Mouse (Mus musculus): ENCODE data around the gene Enpp1. TPM values are rescaled to one million over a fixed set of nuclear protein-coding genes. Genes with fewer than 3 reads are reported as not detected.
"Not testable (repeated sequence)": the region's sequence is repeated elsewhere in the genome, so short reads cannot be mapped to it uniquely, and the experiment has no call there.

The Enpp1 gene
- total RNA-seq, 2 experiments from 2014 or later = 5.3 to 7.0 TPM

DNA sequence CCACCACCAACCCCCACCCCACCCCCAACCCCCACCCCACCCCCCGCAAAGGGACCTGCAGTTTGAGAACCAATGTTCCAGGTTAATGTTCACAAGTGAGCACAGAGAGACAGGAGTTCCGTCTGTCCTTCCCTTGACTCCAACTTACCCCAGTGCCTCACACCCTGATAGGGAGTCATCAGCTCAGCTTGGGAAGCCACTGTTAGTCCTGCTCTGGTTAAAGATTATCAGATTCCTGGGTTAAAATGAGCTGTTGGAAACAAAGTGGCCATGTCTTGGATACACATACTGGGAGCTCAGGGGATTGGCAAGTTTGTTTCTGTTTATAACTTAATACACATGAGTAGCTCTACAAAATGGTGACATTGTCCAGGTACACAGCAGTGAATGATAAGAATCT is 75.0 kb downstream of the Enpp1 start:
- DNase-seq = no peak

DNA sequence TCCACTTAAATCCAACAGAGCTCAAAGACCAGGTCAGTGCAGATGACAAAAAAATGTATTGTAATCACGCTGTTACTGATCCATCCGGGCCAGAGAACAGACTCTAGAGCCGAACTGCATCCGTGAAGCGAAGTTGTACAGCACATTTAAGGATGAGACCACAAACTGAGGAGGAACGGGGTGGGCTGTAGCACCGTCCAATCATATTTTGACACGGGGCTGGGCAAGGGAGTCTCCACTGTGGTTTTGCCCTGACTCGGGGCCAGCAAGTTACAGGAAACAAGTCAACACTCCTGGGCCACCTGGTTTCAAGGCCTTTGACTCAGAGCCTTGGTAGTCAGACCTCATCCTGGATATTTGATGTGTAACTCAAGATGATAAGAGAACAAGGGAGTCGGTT is 76.1 kb downstream of the Enpp1 start:
- DNase-seq = no peak

DNA sequence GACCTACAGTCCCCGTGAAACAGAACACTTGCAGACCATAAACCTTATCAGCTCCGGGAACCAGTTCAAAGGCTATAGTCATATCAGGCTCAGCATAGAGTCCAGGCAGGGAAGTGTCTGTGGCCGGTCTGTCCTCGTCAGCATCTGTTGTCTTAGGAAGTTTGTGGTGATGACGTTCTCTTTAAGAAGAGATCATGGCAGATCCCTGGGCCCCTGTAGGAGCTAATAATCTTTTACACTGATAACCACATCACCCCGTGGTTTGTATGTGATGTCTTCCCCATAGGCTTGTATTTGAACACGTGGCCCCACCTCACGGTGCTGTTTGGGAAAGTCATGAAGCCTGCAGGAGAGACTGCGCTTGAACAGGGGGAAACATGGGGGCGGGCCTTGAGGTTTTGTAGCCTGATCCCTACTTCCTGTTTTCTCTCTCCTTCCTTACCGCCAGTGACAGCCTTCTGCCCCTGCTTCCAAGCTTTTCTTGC is 76.6 kb downstream of the Enpp1 start:
- DNase-seq = no peak

DNA sequence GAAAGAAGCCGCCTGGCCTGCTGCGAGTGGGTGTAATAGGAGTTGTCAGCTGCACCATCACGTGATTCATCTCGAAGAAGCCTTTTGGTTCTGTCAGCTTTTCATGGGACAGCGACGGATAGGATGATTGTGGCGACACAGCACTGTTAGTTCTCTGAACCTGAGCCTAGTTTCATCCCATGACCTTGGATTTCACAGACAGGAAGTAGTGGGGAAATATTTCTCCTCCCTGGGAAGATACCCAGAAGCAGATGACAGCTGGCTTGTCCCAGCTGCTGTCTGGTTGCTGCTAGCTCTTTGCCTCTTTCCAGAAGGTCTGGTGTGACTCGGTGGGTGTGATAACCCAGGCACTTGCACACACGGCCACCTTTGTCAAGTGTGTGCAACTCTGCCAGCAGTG is 77.7 kb downstream of the Enpp1 start:
- DNase-seq = no peak

DNA sequence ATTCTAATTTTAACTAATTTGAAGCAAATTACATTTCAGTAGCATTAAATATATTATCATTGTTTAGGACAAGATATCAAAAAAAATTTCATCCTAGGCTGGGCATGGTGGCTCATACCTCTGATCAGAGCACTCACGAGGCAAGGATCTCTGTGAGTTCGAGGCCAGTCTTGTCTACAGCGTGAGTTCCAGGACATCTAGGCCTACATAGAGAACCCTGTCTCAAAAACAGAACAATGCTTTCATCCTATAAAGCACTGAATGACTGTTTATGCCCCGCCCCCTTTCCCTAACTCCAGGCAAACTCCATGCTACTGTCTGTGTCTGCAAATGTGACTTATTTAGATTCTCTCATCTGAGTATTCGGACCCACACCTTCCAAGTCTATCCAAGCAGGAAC is 80.8 kb downstream of the Enpp1 start:
- no peak for DNase-seq

DNA sequence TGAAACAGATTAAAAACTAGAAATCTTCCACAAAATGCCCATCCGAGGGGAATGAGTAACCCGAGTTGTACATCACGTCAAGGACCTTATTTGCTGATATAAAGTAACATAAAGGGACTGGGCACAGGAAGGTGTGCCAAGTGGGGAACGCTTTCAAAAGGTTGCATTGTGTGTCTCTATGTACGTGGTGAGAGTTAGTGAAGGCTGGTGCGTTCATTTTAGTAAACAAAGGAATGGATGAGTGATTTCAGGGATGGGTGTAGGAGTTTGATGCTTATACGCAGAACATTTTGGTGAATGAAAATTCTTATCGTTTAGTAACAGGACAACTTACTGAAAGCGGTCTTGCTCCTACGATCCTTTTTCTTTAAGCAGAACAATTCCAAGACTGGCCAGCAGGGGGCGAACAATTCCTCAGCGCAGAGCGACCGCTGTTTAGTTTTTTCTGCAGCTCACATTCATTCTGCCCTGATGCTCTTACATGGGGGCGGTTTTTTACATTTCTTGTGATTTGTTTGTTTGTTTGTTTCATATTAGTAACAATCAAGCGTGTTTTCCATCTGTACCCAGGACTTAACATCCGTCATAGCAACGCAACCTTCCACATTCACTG is 81.4 kb downstream of the Enpp1 start:
- DNase-seq = peak; percentile 86

DNA sequence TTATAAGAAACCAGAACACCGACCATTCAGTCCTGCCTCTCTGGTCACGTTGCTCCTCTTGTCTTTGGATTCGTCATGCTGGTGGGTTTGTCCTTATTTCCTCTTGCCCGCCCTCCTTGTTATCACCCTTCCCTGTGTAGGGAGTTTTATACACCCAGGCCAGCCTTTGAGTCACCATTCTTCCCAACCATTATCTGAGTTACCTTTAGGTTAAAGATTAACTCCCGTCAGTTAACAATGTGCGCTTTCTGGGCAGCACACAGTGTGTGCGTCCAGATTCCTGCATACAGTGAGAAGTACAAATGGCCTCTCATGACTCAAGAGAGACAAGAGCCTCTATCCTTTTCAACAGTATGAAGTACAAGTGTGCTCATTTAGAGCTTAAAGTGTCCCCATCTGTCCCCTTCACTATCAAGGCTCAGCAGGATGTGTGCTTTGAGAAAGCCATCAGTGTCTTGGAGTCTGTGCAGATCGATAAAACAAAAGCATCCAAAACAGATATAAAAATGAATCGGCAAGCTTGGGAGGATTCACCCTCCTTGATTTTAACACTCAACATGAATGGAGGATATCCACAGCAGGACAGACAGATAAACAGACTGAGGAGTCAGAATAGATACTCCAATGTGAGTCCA is 82.8 kb downstream of the Enpp1 start:
- DNase-seq = no peak

DNA sequence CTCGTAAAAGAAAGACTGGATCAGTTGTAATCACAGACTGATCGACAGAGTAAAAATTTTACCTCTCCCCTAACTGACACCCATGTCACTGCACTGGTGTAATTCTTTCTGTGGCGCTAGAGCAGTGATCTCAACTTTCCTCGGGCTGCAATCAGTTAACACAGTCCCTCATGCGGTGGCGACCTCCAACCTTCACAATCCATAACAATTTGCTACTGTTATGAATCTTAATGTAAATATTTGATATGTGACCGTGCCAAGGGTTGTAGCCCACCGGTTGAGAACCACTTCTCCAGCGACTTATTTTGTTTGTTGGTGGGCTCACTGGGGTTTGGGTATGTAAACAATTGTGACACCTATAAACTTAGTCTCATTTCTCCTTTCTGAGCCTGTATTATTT is 83.5 kb downstream of the Enpp1 start:
- DNase-seq = no peak

DNA sequence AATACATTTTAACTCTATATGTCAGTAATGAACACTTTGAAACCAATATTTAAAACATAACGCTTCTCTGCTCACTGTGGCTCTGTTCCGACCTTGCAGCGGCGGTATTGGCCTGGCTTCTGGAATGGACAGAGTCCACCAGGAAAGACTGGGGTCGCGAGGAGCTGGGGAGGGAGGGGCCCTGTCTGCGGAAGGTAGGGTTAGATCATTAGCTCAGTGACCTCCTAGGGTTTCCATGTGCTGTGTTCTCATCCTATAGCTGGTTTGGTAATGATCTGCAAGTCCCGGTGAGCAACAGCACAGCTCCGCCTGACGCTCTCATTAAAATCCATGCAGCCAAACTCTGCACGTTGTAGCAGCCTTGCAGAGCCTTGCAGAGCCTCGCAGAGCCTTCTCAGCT is 84.7 kb downstream of the Enpp1 start:
- no peak for DNase-seq

DNA sequence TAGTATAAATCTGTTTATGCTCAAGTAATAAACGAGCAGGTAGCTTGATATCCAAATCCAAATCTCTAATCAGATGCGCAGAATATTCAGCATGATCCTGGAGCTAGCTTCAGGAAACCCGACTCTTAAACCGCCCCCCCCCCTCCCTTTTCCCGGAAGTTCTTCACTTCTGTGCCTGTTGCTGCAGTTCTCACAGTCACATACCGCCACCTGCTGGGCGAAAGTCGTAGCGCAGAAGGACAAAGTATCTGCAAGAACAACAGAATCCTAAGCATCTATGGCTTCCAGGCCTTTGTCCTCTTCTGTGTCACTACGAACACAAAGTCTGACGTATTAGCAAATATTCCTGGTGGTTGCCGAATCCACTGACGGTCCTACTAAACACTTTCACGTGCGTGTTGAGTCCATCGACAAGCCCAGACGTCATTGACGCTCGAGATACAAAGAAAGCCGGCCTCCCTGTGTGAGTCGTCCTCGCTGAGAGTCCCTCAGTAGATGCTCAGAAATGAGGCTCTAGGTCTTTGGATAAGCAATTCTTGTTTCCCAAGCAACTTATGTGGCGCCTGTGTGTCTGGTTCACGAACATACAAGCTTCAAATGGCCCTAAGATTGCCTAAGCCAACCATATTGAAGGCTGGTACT is 86.8 kb downstream of the Enpp1 start:
- peak; percentile 91 for DNase-seq

DNA sequence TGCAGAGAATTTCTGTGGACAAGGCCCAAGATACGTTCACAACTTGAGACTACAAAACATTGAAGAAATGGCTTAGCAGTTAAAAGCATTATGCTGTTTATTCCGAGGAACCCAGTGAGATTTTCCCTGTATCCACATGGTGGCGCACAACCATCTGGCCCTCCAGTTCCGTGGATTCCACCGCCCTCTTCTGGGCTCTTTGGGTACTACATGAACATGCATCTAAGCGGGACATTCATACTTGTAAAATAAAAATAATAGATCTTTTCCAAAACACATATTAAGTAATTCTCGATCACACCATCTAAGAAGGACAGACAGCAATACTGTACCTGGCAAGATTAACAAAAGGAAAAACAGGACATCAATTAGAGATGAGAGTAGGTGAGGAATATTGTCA is 89.4 kb downstream of the Enpp1 start:
- DNase-seq = peak; percentile 88

DNA sequence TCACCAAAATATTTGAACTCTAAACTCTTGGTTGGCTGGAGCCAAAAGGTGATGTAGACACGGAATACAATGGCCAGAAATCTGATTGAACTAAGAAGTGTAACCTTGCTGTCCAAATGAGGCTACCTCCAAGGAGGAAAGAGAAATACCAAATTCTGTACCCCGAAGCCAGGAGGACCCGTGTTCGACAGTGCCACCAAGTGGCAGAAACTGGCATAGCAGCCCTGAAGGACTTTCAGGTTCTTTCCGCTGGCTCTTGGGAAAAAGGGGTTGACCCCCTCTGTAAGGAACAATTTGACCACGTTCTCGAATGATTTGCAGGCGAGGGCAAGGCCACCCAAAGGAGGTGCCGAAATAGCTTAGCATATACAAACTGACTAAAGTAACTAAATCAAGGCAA is 90.4 kb downstream of the Enpp1 start:
- peak; percentile 72 for DNase-seq

DNA sequence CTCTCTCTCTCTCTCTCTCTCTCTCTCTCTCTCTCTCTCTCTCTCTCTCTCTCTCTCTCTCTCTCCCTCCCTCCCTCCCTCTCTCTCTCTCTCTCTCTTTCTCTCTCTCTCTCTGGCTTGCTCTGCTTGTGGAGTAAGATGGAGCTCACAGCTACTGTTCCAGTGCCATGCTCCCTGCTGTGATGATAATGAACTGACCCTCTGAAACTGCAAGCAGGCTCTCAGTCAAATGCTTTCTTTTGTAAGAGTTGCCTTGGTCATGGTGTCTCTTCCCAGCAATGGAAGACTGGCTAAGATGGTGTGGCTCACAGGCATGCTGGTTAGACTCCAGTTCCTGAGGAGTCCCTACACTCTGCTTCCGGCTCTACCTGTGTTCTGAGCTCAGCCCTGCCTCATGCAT is 95.4 kb downstream of the Enpp1 start:
- not testable (repeated sequence) for DNase-seq

DNA sequence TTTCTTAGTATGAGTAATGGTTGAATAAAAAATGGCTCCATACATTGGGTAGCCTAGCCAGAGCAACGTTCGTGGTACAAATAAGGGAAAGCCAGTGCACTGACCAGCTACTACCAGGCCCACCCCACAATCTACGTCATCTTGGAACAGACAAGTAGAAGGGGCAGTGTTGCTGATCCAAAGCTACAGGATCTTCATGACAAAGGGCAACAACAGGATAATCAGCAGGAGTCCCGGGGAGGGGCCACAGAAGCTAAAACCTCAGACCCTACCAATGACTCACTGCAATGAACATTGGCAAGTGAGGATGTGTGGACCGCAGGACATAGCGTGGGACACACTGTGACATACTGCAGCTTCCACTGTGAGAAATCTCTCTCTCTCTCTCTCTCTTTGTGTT is 96.2 kb downstream of the Enpp1 start:
- no peak for DNase-seq

DNA sequence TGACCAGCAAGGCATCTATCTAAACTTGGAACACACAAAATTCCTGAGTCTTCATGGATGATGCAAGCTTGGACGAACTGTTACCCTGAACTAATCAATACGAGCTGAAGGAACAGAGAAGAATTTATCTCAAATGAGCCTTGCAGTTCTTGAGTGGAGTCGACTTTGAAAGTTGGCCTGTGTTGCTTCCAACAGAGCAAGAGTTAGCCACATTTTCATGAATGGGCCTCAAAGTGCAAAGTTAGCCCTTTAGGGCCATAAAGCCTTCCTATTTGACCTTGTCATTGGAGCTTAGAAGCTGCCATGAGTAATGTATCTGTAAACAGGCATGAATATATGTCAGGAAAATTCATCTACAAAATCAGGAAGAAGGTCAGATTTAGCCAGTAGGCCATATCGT is 97.2 kb downstream of the Enpp1 start:
- no peak for DNase-seq

DNA sequence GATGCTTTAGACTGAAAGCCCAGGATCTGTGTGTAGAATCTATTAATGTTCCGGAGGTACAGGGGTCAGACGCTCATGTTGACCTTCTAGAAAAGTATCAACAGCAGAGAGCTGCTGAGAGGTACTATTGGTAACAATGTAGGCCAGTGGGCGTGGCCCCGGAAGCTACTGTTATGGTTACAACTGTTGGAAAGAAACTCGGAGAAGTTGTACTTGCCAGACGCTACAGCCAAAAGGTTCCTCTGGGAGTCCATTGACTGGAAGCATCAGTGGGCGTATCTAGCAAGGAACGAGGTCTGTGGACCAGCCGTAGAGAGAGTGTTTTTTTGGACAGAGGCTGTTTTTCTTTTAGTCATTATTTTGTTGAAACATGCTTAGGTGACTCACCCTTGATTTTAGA is 102.2 kb downstream of the Enpp1 start:
- DNase-seq = peak; percentile 39

DNA sequence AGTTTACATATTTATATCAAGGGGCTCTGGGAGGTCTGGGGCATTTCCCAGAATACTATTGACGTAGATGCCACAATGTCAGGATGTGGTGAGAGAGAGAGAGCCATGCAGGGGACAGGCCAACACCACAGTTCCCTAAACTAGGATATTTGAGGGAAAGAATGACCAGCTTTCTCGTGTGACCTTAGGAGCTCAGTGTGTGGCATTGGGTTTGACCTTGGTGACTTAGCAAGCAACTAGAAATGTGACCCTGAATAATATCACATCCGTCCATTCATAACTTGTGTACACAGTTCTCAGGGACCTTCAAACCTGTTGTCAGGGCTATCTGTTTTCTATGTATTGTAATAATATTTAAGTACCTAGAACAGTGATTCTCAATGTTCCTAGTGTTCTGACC is 102.8 kb downstream of the Enpp1 start:
- no peak for DNase-seq

DNA sequence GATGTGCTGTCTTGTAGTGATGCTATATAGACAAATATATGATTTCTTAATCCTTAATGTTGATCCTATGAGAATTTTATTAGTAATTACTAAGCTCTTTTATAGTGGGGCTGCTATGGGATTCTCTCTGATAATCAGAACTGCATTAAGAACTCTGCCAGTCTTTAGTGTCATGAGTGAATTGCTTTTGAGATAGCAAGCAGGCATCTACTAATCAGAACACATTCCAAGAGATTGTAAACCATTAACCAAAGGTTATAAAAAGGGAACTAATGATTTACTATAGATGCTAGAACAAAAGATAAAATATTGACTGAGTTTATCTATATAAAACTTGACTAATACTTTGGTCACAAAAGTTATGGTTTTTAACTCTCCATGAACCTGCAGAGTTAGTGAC is 108.2 kb downstream of the Enpp1 start:
- no peak for DNase-seq

DNA sequence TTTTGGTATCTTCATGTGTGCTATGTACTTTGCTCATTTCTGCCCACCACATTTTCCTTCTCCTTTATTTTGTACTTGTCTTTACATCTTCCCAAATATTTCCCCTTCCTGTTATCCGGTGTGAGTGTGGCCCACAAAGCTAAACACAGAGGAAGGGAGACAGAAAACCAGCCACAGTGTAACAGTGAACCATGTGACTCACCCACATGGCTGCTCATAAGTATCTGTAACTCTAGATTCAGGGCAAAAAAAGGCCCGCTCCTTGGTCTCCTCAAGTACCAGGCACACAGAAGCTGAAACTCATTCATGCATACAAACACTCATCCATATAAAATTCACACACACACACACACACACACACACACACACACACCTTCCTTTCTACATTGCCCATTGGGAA is 108.9 kb downstream of the Enpp1 start:
- no peak for DNase-seq

DNA sequence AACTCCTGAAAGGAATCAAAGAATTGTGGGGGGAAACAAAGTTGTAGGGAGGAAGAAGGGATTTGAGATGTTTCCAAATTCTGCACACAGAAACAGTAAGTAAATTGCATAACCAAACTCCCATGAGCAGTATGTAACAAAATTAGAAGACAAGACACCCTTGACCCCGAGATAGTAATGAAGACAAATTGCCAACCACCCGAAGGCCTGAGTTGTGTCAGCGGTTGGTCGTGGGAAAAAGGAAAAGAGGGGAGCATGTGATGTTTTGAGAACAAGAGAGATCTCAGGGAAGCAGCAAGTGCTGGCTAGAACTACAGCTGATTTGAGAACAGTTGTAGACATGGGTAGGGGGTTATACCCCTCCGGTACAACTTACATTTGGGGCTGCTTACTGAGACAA is 112.2 kb downstream of the Enpp1 start:
- no peak for DNase-seq

DNA sequence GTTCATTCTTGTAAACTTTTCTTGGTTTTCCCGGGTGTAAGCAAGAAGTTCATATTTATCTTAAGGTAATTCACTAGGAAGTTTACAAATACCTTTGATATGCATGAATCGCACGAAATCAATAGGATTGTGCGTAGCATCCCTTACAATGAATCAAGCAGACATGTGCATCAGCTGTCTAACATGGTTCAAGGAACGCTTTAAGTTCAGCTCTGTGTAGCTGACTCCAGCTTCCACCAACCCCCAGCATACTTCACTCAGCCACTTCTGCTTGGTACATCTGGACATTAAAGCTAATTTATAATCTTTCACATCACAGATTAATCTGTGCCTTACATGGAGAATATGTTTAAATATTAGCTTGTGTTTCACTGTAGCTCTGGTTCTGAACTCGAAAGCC is 113.3 kb downstream of the Enpp1 start:
- no peak for DNase-seq

DNA sequence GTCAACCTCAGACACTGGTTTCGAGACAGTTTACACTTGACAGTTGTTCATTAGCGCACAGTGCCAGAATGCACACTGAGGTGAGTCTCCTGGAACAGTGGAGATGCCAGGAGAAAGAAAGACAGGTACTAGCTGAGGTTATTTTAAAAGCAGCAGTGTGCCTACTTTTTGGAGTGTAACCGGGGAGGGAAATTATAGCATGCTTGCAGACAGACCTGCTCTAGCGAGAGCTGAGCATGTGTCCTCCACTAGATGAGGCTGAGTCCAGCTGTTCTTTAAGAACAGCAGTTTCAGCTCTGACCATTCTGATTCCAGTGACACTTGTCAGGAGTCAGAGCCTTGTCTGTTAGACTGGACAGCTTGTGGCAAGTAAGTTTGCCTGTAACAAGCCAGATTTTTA is 114.2 kb downstream of the Enpp1 start:
- no peak for DNase-seq

DNA sequence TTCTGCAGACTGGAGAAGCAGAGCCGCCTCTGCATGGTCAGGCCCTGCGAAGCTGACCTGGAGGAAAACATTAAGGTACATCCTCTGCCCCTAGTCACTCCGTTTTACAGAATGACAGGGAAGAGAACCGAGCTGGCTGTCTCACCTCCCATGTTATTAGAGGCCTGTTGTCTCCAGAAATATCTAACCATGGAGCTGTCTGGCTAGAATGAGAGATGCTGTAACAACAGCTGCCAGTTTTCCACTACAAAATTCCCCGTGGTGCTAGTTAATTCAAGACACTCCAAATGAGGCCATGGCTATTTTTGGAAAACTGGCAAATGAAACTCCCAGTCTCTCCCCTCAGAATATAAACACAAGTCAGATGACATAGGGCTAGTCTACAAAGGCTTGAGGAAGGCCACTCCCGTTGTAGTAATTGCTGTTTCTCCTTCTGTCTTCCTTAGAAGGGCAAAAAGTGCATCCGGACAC is 115.1 kb downstream of the Enpp1 start:
- no peak for DNase-seq

Data from adrenal gland, postnatal 10 days (tissue).